Mouse (Mus musculus): ENCODE data around the gene Peak1. TPM values are rescaled to one million over a fixed set of nuclear protein-coding genes. Genes with fewer than 3 reads are reported as not detected.

Peak1 gene
- 2.2 and 3.3 TPM in 2 replicates for polyA plus RNA-seq (2015; fragmentation: Nextera tagmentation; extraction: Ambion mirVana)

- H3K27me3 ChIP-seq (ENCODE audit: control insufficient read depth, insufficient read depth, low read depth, low read length) = no peaks in the 10 kb centered on the region
- H3K4me1 ChIP-seq (ENCODE audit: control insufficient read depth, insufficient read depth, low read length) = peaks cover 34% of the 10 kb centered on the region
- peak within 1 kb of the TSS; percentile 70 for H3K4me2 ChIP-seq (ENCODE audit: low read length)
- peak within 1 kb of the TSS; percentile 73 for H3K9ac ChIP-seq (ENCODE audit: low read depth, low read length)
- H3K9me3 ChIP-seq (replicated peaks; ENCODE audit: control insufficient read depth, low read length, poor library complexity, severe bottlenecking) = no peaks in the 10 kb centered on the region
- under 1% methylated on average over 59 of the region's 59 CpGs for WGBS
- no peaks in the 10 kb centered on the region for H3K36me3 ChIP-seq (ENCODE audit: control insufficient read depth, insufficient read depth, low read length)
- peak within 1 kb of the TSS; percentile 94 for H3K27ac ChIP-seq (ENCODE audit: low read length)
- ATAC-seq = peak; percentile 97
- H3K4me3 ChIP-seq (ENCODE audit: low read depth, low read length) = peak within 1 kb of the TSS; percentile 68
Measured at GRCm38 (mm10) chr9:56417948-56418737, at the start of gene Peak1, which contains the start of gene Hmg20a. Gene Peak1 (minus strand): TSS chr9:56418067. Gene Hmg20a (plus strand): TSS chr9:56418609.

- H3K36me3 ChIP-seq (ENCODE audit: control insufficient read depth, insufficient read depth, low read length) = peaks cover 4% of the 10 kb centered on the region; the same call in 1 of the 2 replicates
- H3K9me3 ChIP-seq (replicated peaks; ENCODE audit: control insufficient read depth, low read length, poor library complexity, severe bottlenecking) = no peaks in the 10 kb centered on the region
- H3K27ac ChIP-seq (ENCODE audit: low read length) = no peak overlapping the region
- ATAC-seq = no peak
- H3K27me3 ChIP-seq (ENCODE audit: control insufficient read depth, insufficient read depth, low read depth, low read length) = no peaks in the 10 kb centered on the region
- no peak overlapping the region for H3K4me2 ChIP-seq (ENCODE audit: low read length)
- H3K9ac ChIP-seq (ENCODE audit: low read depth, low read length) = no peak overlapping the region
- H3K4me1 ChIP-seq (ENCODE audit: control insufficient read depth, insufficient read depth, low read length) = peaks cover 15% of the 10 kb centered on the region
- WGBS = 99% methylated on average over 4 of the region's 4 CpGs
- no peak overlapping the region for H3K4me3 ChIP-seq (ENCODE audit: low read depth, low read length)
Measured at GRCm38 (mm10) chr9:56466251-56466650, 48.4 kb upstream of the Peak1 start.

GRCm38 (mm10) chr9:56464863-56465654 lies 47.2 kb upstream of the Peak1 start:
- Histone ChIP-seq H3K4me1 (ENCODE audit: control insufficient read depth, insufficient read depth, low read length) (peaks cover 15% of the 10 kb centered on the region), H3K9me3 (replicated peaks; ENCODE audit: control insufficient read depth, low read length, poor library complexity, severe bottlenecking) (no peaks in the 10 kb centered on the region), H3K4me2 (ENCODE audit: low read length) (peak overlapping the region; percentile 45), H3K36me3 (ENCODE audit: control insufficient read depth, insufficient read depth, low read length) (peaks cover 4% of the 10 kb centered on the region; the same call in 1 of the 2 replicates), H3K9ac (ENCODE audit: low read depth, low read length) (peak overlapping the region; percentile 48), H3K27me3 (ENCODE audit: control insufficient read depth, insufficient read depth, low read depth, low read length) (no peaks in the 10 kb centered on the region), H3K4me3 (ENCODE audit: low read depth, low read length) (no peak overlapping the region), H3K27ac (ENCODE audit: low read length) (peak overlapping the region; percentile 67)
- WGBS = 18% methylated on average over 22 of the region's 23 CpGs
- ATAC-seq = peak; percentile 66

GRCm38 (mm10) chr9:56463686-56464515 lies 46.0 kb upstream of the Peak1 start:
- Histone ChIP-seq H3K4me2 (ENCODE audit: low read length) (no peak overlapping the region), H3K36me3 (ENCODE audit: control insufficient read depth, insufficient read depth, low read length) (peaks cover 4% of the 10 kb centered on the region; the same call in 1 of the 2 replicates), H3K4me1 (ENCODE audit: control insufficient read depth, insufficient read depth, low read length) (peaks cover 15% of the 10 kb centered on the region), H3K27ac (ENCODE audit: low read length) (no peak overlapping the region), H3K27me3 (ENCODE audit: control insufficient read depth, insufficient read depth, low read depth, low read length) (no peaks in the 10 kb centered on the region), H3K4me3 (ENCODE audit: low read depth, low read length) (no peak overlapping the region), H3K9me3 (replicated peaks; ENCODE audit: control insufficient read depth, low read length, poor library complexity, severe bottlenecking) (no peaks in the 10 kb centered on the region), H3K9ac (ENCODE audit: low read depth, low read length) (no peak overlapping the region)
- 73% methylated on average over 4 of the region's 4 CpGs for WGBS
- ATAC-seq = no peak

DNA sequence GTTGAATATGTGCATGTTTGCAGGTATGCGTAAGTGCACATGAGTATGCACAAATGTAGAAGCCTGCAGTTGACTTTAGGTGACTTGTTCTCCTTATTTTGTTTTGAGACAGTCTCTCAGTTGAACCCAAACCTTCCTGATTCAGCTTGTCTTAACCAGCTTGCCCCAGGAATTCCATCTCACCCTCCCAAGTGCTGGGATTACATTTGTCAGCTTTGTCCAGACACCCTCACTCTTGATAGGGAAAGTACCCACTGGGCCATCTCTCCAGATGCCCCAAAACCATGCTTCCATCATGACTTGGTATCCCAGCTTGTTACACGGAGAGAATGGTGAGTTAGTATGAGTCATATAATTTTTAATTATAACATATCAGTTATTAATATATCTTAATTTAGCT lies 45.2 kb upstream of the Peak1 start:
- Histone ChIP-seq H3K36me3 (ENCODE audit: control insufficient read depth, insufficient read depth, low read length) (peaks cover 3% of the 10 kb centered on the region; the same call in 1 of the 2 replicates), H3K27ac (ENCODE audit: low read length) (no peak overlapping the region), H3K9ac (ENCODE audit: low read depth, low read length) (no peak overlapping the region), H3K4me1 (ENCODE audit: control insufficient read depth, insufficient read depth, low read length) (peaks cover 15% of the 10 kb centered on the region), H3K27me3 (ENCODE audit: control insufficient read depth, insufficient read depth, low read depth, low read length) (no peaks in the 10 kb centered on the region), H3K4me3 (ENCODE audit: low read depth, low read length) (no peak overlapping the region), H3K9me3 (replicated peaks; ENCODE audit: control insufficient read depth, low read length, poor library complexity, severe bottlenecking) (no peaks in the 10 kb centered on the region), H3K4me2 (ENCODE audit: low read length) (no peak overlapping the region)
- WGBS = 95% methylated on average over 2 of the region's 2 CpGs
- no peak for ATAC-seq

DNA sequence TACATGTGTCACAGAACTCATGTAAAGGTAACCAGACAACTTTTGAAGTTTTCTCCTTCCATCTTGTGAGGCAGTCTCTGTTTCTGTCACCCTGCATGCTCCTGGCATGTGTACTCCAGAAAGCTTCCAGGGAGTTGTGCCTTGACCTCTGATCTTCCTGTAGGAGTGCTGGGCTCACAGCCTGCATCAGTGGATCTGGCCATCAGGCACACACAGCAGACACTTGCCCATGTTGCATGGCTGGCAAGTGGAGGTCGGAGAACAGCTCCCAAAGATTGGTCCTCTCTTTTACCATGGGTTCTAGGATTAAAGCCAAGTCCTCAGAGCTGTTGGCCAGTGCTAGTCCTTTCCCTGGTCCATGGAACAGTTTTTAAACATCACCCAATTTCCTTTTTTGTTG lies 44.7 kb upstream of the Peak1 start:
- WGBS = 88% methylated on average over 1 of the region's 1 CpGs
- ATAC-seq = no peak
- no peaks in the 10 kb centered on the region for H3K9me3 ChIP-seq (replicated peaks; ENCODE audit: control insufficient read depth, low read length, poor library complexity, severe bottlenecking)
- H3K36me3 ChIP-seq (ENCODE audit: control insufficient read depth, insufficient read depth, low read length) = no peaks in the 10 kb centered on the region
- H3K4me1 ChIP-seq (ENCODE audit: control insufficient read depth, insufficient read depth, low read length) = peaks cover 15% of the 10 kb centered on the region
- no peak overlapping the region for H3K9ac ChIP-seq (ENCODE audit: low read depth, low read length)
- H3K4me3 ChIP-seq (ENCODE audit: low read depth, low read length) = no peak overlapping the region
- no peaks in the 10 kb centered on the region for H3K27me3 ChIP-seq (ENCODE audit: control insufficient read depth, insufficient read depth, low read depth, low read length)
- H3K27ac ChIP-seq (ENCODE audit: low read length) = no peak overlapping the region
- no peak overlapping the region for H3K4me2 ChIP-seq (ENCODE audit: low read length)

- ATAC-seq = no peak
- WGBS = 71% methylated on average over 5 of the region's 5 CpGs
Measured at GRCm38 (mm10) chr9:56460987-56461386, 43.1 kb upstream of the Peak1 start.

DNA sequence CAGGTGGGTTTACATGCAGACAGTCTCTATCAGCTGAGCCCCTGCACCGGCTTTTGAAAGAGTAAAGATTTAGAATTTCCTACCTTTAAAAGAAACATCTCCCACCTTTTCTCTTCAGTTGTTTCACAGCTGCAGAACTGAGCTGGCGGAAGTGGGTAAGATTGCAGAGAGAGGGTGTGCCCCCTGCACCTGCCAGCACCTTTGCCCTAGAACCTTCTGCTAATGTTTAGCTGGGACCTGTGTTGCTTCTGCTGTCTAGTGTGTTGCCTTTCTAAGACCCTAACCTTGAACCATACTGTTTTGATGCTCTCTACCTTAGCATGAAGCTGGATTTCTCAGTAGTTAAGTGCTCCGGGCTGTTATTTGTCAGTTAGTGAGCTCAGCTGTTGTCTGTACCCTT lies 38.6 kb upstream of the Peak1 start:
- no peak for ATAC-seq
- H3K4me1 ChIP-seq (ENCODE audit: control insufficient read depth, insufficient read depth, low read length) = no peaks in the 10 kb centered on the region
- H3K4me2 ChIP-seq (ENCODE audit: low read length) = no peak overlapping the region
- no peaks in the 10 kb centered on the region for H3K36me3 ChIP-seq (ENCODE audit: control insufficient read depth, insufficient read depth, low read length)
- 91% methylated on average over 3 of the region's 3 CpGs for WGBS
- no peaks in the 10 kb centered on the region for H3K9me3 ChIP-seq (replicated peaks; ENCODE audit: control insufficient read depth, low read length, poor library complexity, severe bottlenecking)
- no peak overlapping the region for H3K9ac ChIP-seq (ENCODE audit: low read depth, low read length)
- H3K27ac ChIP-seq (ENCODE audit: low read length) = no peak overlapping the region
- no peak overlapping the region for H3K4me3 ChIP-seq (ENCODE audit: low read depth, low read length)
- no peaks in the 10 kb centered on the region for H3K27me3 ChIP-seq (ENCODE audit: control insufficient read depth, insufficient read depth, low read depth, low read length)

More at GRCm38 (mm10) chr9:56460987-56461386, 43.1 kb upstream of the Peak1 start:
- H3K27ac ChIP-seq (ENCODE audit: low read length) = no peak overlapping the region
- no peaks in the 10 kb centered on the region for H3K27me3 ChIP-seq (ENCODE audit: control insufficient read depth, insufficient read depth, low read depth, low read length)
- no peak overlapping the region for H3K4me3 ChIP-seq (ENCODE audit: low read depth, low read length)
- no peaks in the 10 kb centered on the region for H3K9me3 ChIP-seq (replicated peaks; ENCODE audit: control insufficient read depth, low read length, poor library complexity, severe bottlenecking)
- no peak overlapping the region for H3K4me2 ChIP-seq (ENCODE audit: low read length)
- peaks cover 15% of the 10 kb centered on the region for H3K4me1 ChIP-seq (ENCODE audit: control insufficient read depth, insufficient read depth, low read length)
- H3K36me3 ChIP-seq (ENCODE audit: control insufficient read depth, insufficient read depth, low read length) = no peaks in the 10 kb centered on the region
- no peak overlapping the region for H3K9ac ChIP-seq (ENCODE audit: low read depth, low read length)
